Mouse (Mus musculus): Measurements from ENCODE around the gene Sgo2b. TPM values are rescaled to one million over a fixed set of nuclear protein-coding genes. Genes with fewer than 3 reads are reported as not detected.

Gene Sgo2b
- polyA plus RNA-seq, 1 experiment from 2014 or later = not detected

DNA sequence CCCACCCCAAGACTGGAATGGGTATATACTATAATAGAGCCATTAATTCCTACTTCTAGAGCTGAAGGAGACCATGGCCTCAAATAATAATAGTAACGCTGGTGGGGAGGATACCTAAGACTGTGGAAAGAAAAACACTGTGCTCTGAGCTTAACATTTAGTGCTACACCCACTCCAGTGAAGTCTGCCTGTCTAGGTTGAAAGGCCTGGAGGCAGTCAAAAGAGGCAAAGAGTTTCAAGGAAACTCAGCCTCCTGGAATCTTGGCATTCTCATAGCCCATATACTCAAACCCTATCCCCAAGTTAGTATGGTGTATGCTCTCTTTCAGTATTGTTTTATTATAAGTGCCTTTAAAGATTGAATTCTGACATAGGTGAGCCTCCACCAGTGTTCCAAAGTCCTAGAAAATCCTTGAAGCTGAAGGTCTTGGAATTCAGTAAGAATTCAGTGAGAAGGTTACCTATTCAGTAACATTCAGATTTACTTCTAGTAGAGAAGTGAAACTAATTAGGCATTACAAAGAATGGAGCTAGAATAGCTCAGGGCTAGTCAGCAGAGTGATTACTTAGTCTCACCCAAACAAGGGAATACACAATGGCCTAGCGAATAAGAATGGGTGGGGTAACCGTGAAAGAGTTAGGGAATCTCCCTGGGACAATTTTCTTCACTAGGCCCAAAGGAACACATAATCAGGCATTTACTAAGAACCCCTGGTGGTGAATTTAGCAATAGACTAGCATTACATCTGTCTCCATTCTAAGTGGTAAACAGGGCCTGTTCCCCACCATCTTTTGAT, 22.5 kb downstream of the Sgo2b start:
- Histone ChIP-seq H3K9me3 (replicated peaks; ENCODE audit: low read length) (no peaks in the 10 kb centered on the region), H3K4me3 (replicated peaks; ENCODE audit: low read depth, low read length) (no peak overlapping the region), H3K27ac (no peak overlapping the region), H3K4me2 (ENCODE audit: low read length) (no peak overlapping the region), H3K27me3 (ENCODE audit: insufficient read depth, low read length) (no peaks in the 10 kb centered on the region), H3K4me1 (replicated peaks; ENCODE audit: insufficient read depth, low read length) (no peaks in the 10 kb centered on the region), H3K9ac (ENCODE audit: low read depth, low read length) (no peak overlapping the region), H3K36me3 (ENCODE audit: insufficient read depth, low read length) (no peaks in the 10 kb centered on the region)
- TF ChIP-seq CTCF (IDR thresholded peaks at IDR 0.05; ENCODE audit: low read depth) = no peak
- no peak for ATAC-seq (replicated peaks; ENCODE audit: low FRiP score, low read depth)
- DNase-seq (ENCODE audit: low spot score) = no peak
- WGBS = 83% methylated on average over 3 of the region's 3 CpGs

DNA sequence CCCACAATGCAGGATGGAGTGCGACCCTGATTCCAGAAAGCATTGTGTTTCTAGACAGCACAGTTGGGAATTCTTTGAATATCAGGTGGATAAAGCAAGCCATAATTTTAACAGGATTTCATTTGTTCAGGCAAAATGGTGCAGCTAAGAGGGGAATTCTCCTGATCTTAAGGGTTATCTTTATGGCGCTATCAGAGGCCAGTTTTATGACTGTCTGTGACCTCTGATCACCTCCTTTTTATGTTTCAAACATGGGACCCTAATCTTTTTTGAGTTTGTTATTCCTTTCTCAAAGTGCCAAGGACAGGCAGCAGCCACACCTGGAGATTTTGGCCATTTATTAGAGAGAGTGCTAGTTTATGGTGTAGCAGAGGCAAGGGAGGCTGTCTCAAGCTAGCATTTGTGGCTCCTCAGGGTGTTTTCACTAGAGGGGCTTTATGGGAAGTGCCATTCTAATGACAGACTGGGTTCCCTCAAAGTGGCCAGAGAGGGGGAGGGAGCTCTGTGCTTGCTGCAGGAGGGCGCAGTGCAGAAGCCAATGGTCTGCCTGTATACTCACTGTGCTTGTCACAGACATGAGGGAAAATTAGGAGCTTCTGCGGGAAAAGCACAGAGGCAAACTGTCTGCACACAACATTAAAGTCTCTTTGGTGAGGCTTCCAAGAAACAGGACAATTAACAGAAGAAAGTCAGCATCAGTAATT, 30.6 kb downstream of the Sgo2b start:
- WGBS = 26% methylated on average over 4 of the region's 4 CpGs
- no peak overlapping the region for H3K9ac ChIP-seq (ENCODE audit: low read depth, low read length)
- no peaks in the 10 kb centered on the region for H3K36me3 ChIP-seq (ENCODE audit: insufficient read depth, low read length)
- no peak overlapping the region for H3K4me3 ChIP-seq (replicated peaks; ENCODE audit: low read depth, low read length)
- no peaks in the 10 kb centered on the region for H3K27me3 ChIP-seq (ENCODE audit: insufficient read depth, low read length)
- no peak for TF ChIP-seq CTCF (IDR thresholded peaks at IDR 0.05; ENCODE audit: low read depth)
- no peaks in the 10 kb centered on the region for H3K9me3 ChIP-seq (replicated peaks; ENCODE audit: low read length)
- no peaks in the 10 kb centered on the region for H3K4me1 ChIP-seq (replicated peaks; ENCODE audit: insufficient read depth, low read length)
- no peak overlapping the region for H3K27ac ChIP-seq
- ATAC-seq (replicated peaks; ENCODE audit: low FRiP score, low read depth) = no peak
- no peak for DNase-seq (ENCODE audit: low spot score)
- H3K4me2 ChIP-seq (ENCODE audit: low read length) = no peak overlapping the region

DNA sequence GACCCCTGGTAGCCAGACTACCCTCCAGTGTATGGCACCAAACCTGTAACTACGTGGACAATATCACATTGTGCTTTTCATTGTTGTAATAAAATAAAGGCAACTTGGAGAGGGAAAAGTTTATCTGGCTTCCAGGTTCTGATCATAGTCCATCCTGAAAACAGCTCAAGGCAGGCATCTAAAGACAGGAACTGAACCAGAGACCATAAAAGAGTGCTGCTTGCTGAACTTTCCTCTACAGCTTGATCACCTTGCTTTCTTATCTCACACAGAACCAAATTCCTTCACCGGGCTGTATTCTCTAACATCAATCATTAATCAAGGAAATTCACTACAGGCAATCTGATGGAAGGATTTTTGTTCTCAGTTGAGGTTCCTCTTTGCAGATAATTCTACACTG, 57.0 kb downstream of the Sgo2b start:
- no peak for ATAC-seq (replicated peaks; ENCODE audit: low FRiP score, low read depth)
- no peak overlapping the region for H3K4me2 ChIP-seq (ENCODE audit: low read length)
- no peak for DNase-seq (ENCODE audit: low spot score)
- H3K4me1 ChIP-seq (replicated peaks; ENCODE audit: insufficient read depth, low read length) = no peaks in the 10 kb centered on the region
- H3K4me3 ChIP-seq (replicated peaks; ENCODE audit: low read depth, low read length) = no peak overlapping the region
- no peaks in the 10 kb centered on the region for H3K36me3 ChIP-seq (ENCODE audit: insufficient read depth, low read length)
- no peak overlapping the region for H3K27ac ChIP-seq
- H3K9me3 ChIP-seq (replicated peaks; ENCODE audit: low read length) = no peaks in the 10 kb centered on the region
- TF ChIP-seq CTCF (IDR thresholded peaks at IDR 0.05; ENCODE audit: low read depth) = no peak
- H3K27me3 ChIP-seq (ENCODE audit: insufficient read depth, low read length) = no peaks in the 10 kb centered on the region
- WGBS = 64% methylated on average over 2 of the region's 2 CpGs
- H3K9ac ChIP-seq (ENCODE audit: low read depth, low read length) = no peak overlapping the region

DNA sequence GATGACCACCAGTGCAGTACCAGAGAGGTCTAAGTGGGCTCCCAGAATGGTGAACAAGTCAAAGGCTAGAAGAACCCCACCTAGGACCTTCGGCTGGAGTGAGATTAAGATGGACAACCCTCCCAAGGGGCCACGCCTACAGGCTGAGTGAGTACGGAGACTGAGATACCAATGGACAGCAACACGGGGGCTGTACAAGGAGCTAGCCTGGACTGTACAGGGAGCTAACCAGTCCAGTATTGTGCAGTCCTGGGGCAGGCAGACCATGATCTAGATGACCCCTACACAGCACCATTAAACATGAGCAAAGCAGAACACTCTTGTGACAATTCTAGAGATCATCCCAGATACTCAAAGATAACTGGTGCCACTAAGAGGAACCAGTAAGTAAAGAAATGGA, 73.7 kb downstream of the Sgo2b start:
- Histone ChIP-seq H3K27ac (no peak overlapping the region), H3K4me1 (replicated peaks; ENCODE audit: insufficient read depth, low read length) (no peaks in the 10 kb centered on the region), H3K4me3 (replicated peaks; ENCODE audit: low read depth, low read length) (no peak overlapping the region), H3K36me3 (ENCODE audit: insufficient read depth, low read length) (no peaks in the 10 kb centered on the region), H3K9me3 (replicated peaks; ENCODE audit: low read length) (no peaks in the 10 kb centered on the region), H3K9ac (ENCODE audit: low read depth, low read length) (no peak overlapping the region), H3K4me2 (ENCODE audit: low read length) (no peak overlapping the region), H3K27me3 (ENCODE audit: insufficient read depth, low read length) (no peaks in the 10 kb centered on the region)
- ATAC-seq (replicated peaks; ENCODE audit: low FRiP score, low read depth) (no peak), DNase-seq (ENCODE audit: low spot score) (no peak)
- WGBS = 77% methylated on average over 4 of the region's 4 CpGs
- no peak for TF ChIP-seq CTCF (IDR thresholded peaks at IDR 0.05; ENCODE audit: low read depth)

DNA sequence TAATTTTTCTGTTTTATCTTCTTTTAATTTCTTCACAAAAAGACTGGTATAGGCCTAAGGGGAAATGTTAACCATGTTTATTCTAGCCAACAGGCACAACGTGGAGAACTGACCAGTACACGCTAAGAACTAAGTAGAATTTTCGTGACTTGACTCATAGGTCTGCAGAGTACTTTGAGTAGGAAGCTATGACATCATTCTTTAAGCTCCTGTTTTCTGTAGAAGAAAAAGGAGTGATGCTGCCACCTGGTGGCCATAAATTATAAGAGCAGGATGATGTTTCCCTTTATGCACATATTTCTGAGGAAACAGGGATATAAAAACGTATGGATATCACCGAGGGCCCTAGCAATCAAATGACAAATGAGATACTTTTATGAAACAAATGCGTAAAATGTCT, 74.7 kb downstream of the Sgo2b start:
- Histone ChIP-seq H3K27me3 (ENCODE audit: insufficient read depth, low read length) (no peaks in the 10 kb centered on the region), H3K27ac (no peak overlapping the region), H3K4me3 (replicated peaks; ENCODE audit: low read depth, low read length) (no peak overlapping the region), H3K4me2 (ENCODE audit: low read length) (no peak overlapping the region), H3K9me3 (replicated peaks; ENCODE audit: low read length) (no peaks in the 10 kb centered on the region), H3K9ac (ENCODE audit: low read depth, low read length) (no peak overlapping the region), H3K4me1 (replicated peaks; ENCODE audit: insufficient read depth, low read length) (no peaks in the 10 kb centered on the region), H3K36me3 (ENCODE audit: insufficient read depth, low read length) (no peaks in the 10 kb centered on the region)
- 11% methylated on average over 6 of the region's 6 CpGs for WGBS
- peak; percentile 77; the same call in 1 of the 2 replicates for ATAC-seq (replicated peaks; ENCODE audit: low FRiP score, low read depth)
- peak; percentile 89 for TF ChIP-seq CTCF (IDR thresholded peaks at IDR 0.05; ENCODE audit: low read depth)
- DNase-seq (ENCODE audit: low spot score) = peak; percentile 93

DNA sequence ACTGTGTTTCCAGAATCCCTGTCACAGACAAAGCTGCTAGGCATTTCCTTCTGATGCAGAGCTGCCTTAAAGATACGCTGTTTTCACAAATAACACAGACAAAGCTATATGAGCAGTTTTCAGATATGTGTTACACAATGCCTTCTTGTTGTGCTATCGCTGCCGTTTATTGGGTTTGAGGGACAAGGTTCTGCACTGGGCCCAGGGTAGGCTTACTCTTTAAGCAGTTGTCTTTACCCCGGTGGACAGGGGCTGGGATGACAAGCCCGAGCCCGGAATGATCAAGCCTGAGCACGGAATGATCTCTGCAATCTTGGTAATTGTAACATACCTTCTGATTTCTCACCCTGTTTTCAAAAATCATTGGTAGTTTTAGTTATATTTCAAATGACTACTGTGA, 75.1 kb downstream of the Sgo2b start:
- Histone ChIP-seq H3K27ac (no peak overlapping the region), H3K4me1 (replicated peaks; ENCODE audit: insufficient read depth, low read length) (no peaks in the 10 kb centered on the region), H3K9me3 (replicated peaks; ENCODE audit: low read length) (no peaks in the 10 kb centered on the region), H3K9ac (ENCODE audit: low read depth, low read length) (no peak overlapping the region), H3K27me3 (ENCODE audit: insufficient read depth, low read length) (no peaks in the 10 kb centered on the region), H3K36me3 (ENCODE audit: insufficient read depth, low read length) (no peaks in the 10 kb centered on the region), H3K4me2 (ENCODE audit: low read length) (no peak overlapping the region), H3K4me3 (replicated peaks; ENCODE audit: low read depth, low read length) (no peak overlapping the region)
- no peak for DNase-seq (ENCODE audit: low spot score)
- no peak for TF ChIP-seq CTCF (IDR thresholded peaks at IDR 0.05; ENCODE audit: low read depth)
- 90% methylated on average over 7 of the region's 7 CpGs for WGBS
- ATAC-seq (replicated peaks; ENCODE audit: low FRiP score, low read depth) = 0 out of 2 replicates have a peak, but pooled peaks have one; percentile 68
